Mouse (Mus musculus): ENCODE results near the gene Tusc2. TPM values are rescaled to one million over a fixed set of nuclear protein-coding genes. Genes with fewer than 3 reads are reported as not detected.

Tusc2 gene
- 10 to 100 TPM; 20.3 to 21.5 TPM for total RNA-seq (2021)
- long read RNA-seq, experiment 1, transcript Tusc2-201 (3 exons, 1,665 nt) = major isoform, 32 of 34 reads
- long read RNA-seq, experiment 1, partial matches to known transcripts = 1 of 34 reads
- long read RNA-seq, experiment 1, other reads (novel, unspliced or antisense) = 0 of 34 reads
- long read RNA-seq, experiment 2, transcript Tusc2-201 (3 exons, 1,665 nt) = major isoform, 31 of 33 reads
- long read RNA-seq, experiment 2, partial matches to known transcripts = 0 of 33 reads
- long read RNA-seq, experiment 2, other reads (novel, unspliced or antisense) = 2 of 33 reads

- peak; percentile 83 to 92 for DNase-seq (ENCODE audit: low spot score in 2 of 2)
Measured at GRCm38 (mm10) chr9:107563029-107563581, at the start of gene Tusc2. Gene Tusc2, plus strand, starts transcription at chr9:107563255.

GRCm38 (mm10) chr9:107514303-107514955 lies 48.6 kb upstream of the Tusc2 start:
- DNase-seq (ENCODE audit: low spot score in 2 of 2) = peak; percentile 79 to 80

- DNase-seq (ENCODE audit: low spot score in 2 of 2) = no peak
Measured at GRCm38 (mm10) chr9:107520331-107520730, 42.7 kb upstream of the Tusc2 start.

GRCm38 (mm10) chr9:107521190-107521589 lies 41.9 kb upstream of the Tusc2 start:
- DNase-seq (ENCODE audit: low spot score in 2 of 2) = no peak

- no peak for DNase-seq (ENCODE audit: low spot score in 2 of 2)
Measured at GRCm38 (mm10) chr9:107521711-107522399, 41.2 kb upstream of the Tusc2 start.

- DNase-seq (ENCODE audit: low spot score in 2 of 2) = no peak
Measured at GRCm38 (mm10) chr9:107522400-107522711, 40.7 kb upstream of the Tusc2 start.

- DNase-seq (ENCODE audit: low spot score in 2 of 2) = peak in 1 of 2 experiments; percentile 62
Measured at GRCm38 (mm10) chr9:107526198-107527026, 36.6 kb upstream of the Tusc2 start.

- DNase-seq (ENCODE audit: low spot score in 2 of 2) = peak; percentile 80 to 88
Measured at GRCm38 (mm10) chr9:107533791-107534407, 29.2 kb upstream of the Tusc2 start, which contains the start of gene Tmem115. Gene Tmem115, plus strand, starts transcription at chr9:107533945.

- peak in 1 of 2 experiments; percentile 57 for DNase-seq (ENCODE audit: low spot score in 2 of 2)
Measured at GRCm38 (mm10) chr9:107534408-107535202, 28.4 kb upstream of the Tusc2 start.

- no peak for DNase-seq (ENCODE audit: low spot score in 2 of 2)
Measured at GRCm38 (mm10) chr9:107538231-107538630, 24.8 kb upstream of the Tusc2 start.

- DNase-seq (ENCODE audit: low spot score in 2 of 2) = no peak
Measured at GRCm38 (mm10) chr9:107538711-107539110, 24.3 kb upstream of the Tusc2 start.

GRCm38 (mm10) chr9:107539940-107540339 lies 23.1 kb upstream of the Tusc2 start:
- no peak for DNase-seq (ENCODE audit: low spot score in 2 of 2)

- DNase-seq (ENCODE audit: low spot score in 2 of 2) = no peak
Measured at GRCm38 (mm10) chr9:107540420-107540819, 22.6 kb upstream of the Tusc2 start.

- no peak for DNase-seq (ENCODE audit: low spot score in 2 of 2)
Measured at GRCm38 (mm10) chr9:107541005-107541404, 22.1 kb upstream of the Tusc2 start.

GRCm38 (mm10) chr9:107541474-107542351 lies 21.3 kb upstream of the Tusc2 start, which contains the start of the genes Cyb561d2 and Nprl2:
Gene Cyb561d2, minus strand, starts transcription at chr9:107542193.
Gene Nprl2, plus strand, starts transcription at chr9:107542226.
- DNase-seq (ENCODE audit: low spot score in 2 of 2) = peak; percentile 83 to 92

- no peak for DNase-seq (ENCODE audit: low spot score in 2 of 2)
Measured at GRCm38 (mm10) chr9:107542352-107542686, 20.7 kb upstream of the Tusc2 start.

GRCm38 (mm10) chr9:107542721-107543120 lies 20.3 kb upstream of the Tusc2 start:
- no peak for DNase-seq (ENCODE audit: low spot score in 2 of 2)

- no peak for DNase-seq (ENCODE audit: low spot score in 2 of 2)
Measured at GRCm38 (mm10) chr9:107543299-107543698, 19.8 kb upstream of the Tusc2 start.

Measured in gastrocnemius, postnatal 4 days (tissue).